Mouse (Mus musculus) left cerebral cortex, postnatal 10 days (tissue): ENCODE measurements at regions not wholly inside any gene's neighbourhood (a gene's known extent, or its start where the extent isn't known, plus 50 kb on each side); places are given as distances from the start of the nearest gene placed in this dataset.
A peak's percentile ranks its signal among the peaks of the same experiment; 100 is the strongest.

ENCODE experiments used
- DNase-seq, 2 experiments: peaks; one replicate each; pipeline ENCODE4 v3.0.0; 2021 to 2022; ENCODE audit warnings: low spot score in 2 of 2, mixed read lengths in 1 of 2; ENCODE audit errors: extremely low spot score in 1 of 2
- intact Hi-C: fragments of 180-260 bp; cut with DNase I; formaldehyde crosslinking; loops from one replicate; pipeline ENCODE4 v1.15.1; 2025

GRCm38 (mm10) chr5:41563441-41563840, 144.5 kb downstream of the Rab28 start:
- intact Hi-C loops = no loop called here
- no peak for DNase-seq

GRCm38 (mm10) chr5:41562299-41562698, 145.7 kb downstream of the Rab28 start:
- DNase-seq = no peak
- intact Hi-C loops = no loop called here

- intact Hi-C loops = no loop called here
- DNase-seq = peak in 1 of 2 experiments; percentile 20
Observed at GRCm38 (mm10) chr5:41556700-41557309, 151.2 kb downstream of the Rab28 start.

DNA sequence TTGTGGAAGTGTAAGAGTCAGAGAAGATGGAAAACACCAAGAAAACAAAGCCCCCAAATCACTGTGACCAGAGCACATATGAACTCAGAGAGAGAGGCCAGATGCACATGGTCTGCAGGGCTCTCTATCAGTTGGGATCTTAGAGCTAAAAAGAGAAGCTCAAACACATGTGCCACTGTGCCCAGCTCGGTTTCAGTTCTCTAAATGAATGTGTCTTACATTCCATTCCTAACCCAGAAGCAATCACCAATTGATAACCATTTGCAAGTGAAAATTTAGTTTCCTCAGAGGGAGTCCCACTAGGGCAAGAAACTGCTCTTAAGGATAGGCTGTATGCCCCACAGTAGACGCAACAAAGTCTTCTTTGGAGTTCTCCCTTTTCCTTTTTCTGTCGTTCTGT, 153.6 kb downstream of the Rab28 start:
- intact Hi-C loops = no loop called here
- DNase-seq = no peak

DNA sequence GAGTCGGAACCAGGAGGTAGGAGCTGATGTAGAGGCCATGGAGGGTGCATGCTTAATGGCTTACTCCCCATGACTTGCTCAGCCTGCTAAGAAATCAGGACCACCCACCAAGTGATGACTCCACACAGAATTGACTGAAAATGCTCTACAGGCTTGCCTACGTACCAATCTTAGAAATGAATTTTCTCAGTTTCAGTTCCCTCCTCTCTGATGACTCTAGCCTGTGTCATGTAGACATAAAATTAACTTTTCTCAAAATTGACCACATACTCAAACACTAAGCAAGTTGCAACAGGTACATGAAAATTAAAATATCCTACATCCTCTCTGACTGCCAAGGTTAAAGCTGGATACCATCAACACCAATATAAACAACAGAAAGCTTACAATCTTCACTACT, 157.9 kb downstream of the Rab28 start:
- DNase-seq = no peak
- intact Hi-C loops = no loop called here

DNA sequence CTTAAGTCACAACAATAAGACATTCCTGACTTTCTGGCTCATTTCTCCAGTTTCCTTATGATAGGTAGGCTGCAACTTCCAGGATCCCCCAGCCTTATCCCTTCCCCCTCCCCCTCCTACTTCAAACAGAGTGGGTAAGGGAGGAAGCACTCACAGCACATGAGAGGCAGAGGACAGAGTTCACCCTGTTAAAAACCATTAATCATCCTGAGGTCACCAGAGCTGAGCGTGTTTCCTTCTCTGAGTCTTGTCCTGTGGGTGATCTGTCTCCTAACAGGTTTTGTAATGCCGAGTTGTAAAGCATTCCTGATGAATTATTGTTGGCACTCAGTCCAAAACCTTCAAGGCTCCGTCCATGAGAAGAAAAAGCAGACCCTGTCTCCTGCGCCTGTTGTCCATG, 161.0 kb downstream of the Rab28 start:
- intact Hi-C loops = no loop called here
- no peak for DNase-seq

GRCm38 (mm10) chr5:41540789-41541188, 167.2 kb downstream of the Rab28 start:
- intact Hi-C loops = no loop called here
- DNase-seq = no peak

GRCm38 (mm10) chr5:41534598-41534997, 173.4 kb downstream of the Rab28 start:
- intact Hi-C loops = no loop called here
- DNase-seq = peak in 1 of 2 experiments; percentile 19
